8 mouse cellular contexts compared by ENCODE assay signal in the genomic region with DNA sequence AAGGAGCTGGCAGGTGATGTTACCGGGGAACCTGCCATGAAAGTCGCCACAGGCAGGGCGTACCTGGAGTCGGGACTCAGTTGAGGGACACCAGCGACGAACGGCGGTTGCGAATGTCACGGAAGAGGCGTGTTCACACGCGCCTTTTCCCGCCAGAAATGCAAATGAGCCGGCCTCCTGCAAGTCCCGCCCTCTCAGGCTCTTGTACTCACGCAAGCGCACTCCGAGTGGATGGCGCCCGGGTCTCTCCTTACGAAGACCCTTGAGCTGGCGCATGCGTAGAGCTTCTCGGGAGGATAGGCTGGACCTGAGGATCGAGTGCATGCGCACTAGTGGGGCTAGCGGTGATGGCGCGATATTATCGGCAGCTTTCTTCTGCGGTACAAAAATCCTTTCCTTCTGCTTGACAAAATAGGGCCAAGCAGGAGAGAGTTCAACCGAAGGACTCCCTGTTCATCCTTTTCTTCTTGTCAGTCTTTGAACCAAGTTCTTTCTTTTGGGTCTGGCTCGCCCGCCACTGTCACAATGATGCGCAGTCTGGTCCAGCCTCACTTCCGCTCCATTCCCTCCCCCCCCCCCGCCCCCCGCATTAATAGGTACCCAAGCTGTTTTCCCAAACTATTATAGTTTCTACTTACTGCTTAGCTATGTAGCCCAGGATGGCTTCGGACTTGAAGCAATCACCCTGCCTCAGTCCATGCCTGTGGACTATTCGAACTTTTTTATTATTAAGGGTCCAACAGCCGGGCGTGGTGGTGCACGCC. TPM values are rescaled to one million over a fixed set of nuclear protein-coding genes. Genes with fewer than 3 reads are reported as not detected.
DNase-seq lines count a peak whose midpoint lies in the region; ATAC-seq lines count a peak whose summit lies in the region.

Gene Ccdc155 (minus strand): TSS at position 513 of the 764 bp plus-strand sequence.

- H3K4me1 ChIP-seq in hindbrain, embryonic 16.5 days (ENCODE audit: control insufficient read depth, insufficient read depth, low read depth, low read length), result no peaks in the 10 kb centered on the region

- H3K9me3 ChIP-seq in hindbrain, embryonic 16.5 days (ENCODE audit: control insufficient read depth, low read length), result no peaks in the 10 kb centered on the region

- peak; percentile 97 for DNase-seq in WW6 (ENCODE audit: low read depth, low spot score)
- DNase-seq in cerebellum, postnatal 4 days (ENCODE audit: low spot score in 2 of 2), result peak; percentile 80 to 91
- peak; percentile 80 for DNase-seq in gastrocnemius, adult 18-20 months (ENCODE audit: low spot score)
- DNase-seq in left cerebral cortex, adult 11 months (ENCODE audit: low spot score), result peak; percentile 88
- peak; percentile 95 for DNase-seq in lung, postnatal 36 days
- DNase-seq in retina, embryonic 14.5 days (ENCODE audit: low spot score), result peak; percentile 98
- DNase-seq in thymus, postnatal 36 days, result peak; percentile 90 to 95

- H3K27me3 ChIP-seq in hindbrain, embryonic 16.5 days (replicated peaks; ENCODE audit: control insufficient read depth, insufficient read depth, low read length), result 0 out of 2 replicates have a peak, but pooled peaks cover under 1% of the 10 kb centered on the region

- H3K4me3 ChIP-seq in hindbrain, embryonic 16.5 days (ENCODE audit: low read length), result peak within 1 kb of the TSS; percentile 43

- H3K36me3 ChIP-seq in hindbrain, embryonic 16.5 days (ENCODE audit: control insufficient read depth, insufficient read depth, low read length), result no peaks in the 10 kb centered on the region

- WGBS in hindbrain, embryonic 16.5 days, result 9% methylated on average over 44 of the region's 44 CpGs

- H3K9ac ChIP-seq in hindbrain, embryonic 16.5 days (ENCODE audit: low read depth, low read length), result peak within 1 kb of the TSS; percentile 61

- peak within 1 kb of the TSS; percentile 79 for H3K4me2 ChIP-seq in hindbrain, embryonic 16.5 days (ENCODE audit: low read length)

- H3K27ac ChIP-seq in hindbrain, embryonic 16.5 days (ENCODE audit: low read depth, low read length), result peak within 1 kb of the TSS; percentile 79

- peak; percentile 99 for ATAC-seq in hindbrain, embryonic 16.5 days

RNA-seq across cellular contexts. Expression of gene Ccdc155, which starts in this region (rescaled TPM):
- not detected for total RNA-seq in gastrocnemius, adult 18-20 months (2021)
- 0.54 and 0.65 TPM in 2 replicates for polyA plus RNA-seq in hindbrain, embryonic 16.5 days (2015; fragmentation: Nextera tagmentation; extraction: Ambion mirVana)

Comparison
In these comparisons a context has a peak if more than half of its experiments do, and no peak if none do; other contexts are left out.
1. Peak in every context shown above with its lines: DNase-seq, ATAC-seq, H3K4me3 ChIP-seq and H3K27ac ChIP-seq.
2. Peak in DNase-seq in gastrocnemius, adult 18-20 months; RNA of the gene not detected or under 1 TPM.
3. Peak in ATAC-seq, H3K4me3 ChIP-seq, H3K27ac ChIP-seq, H3K9ac ChIP-seq and H3K4me2 ChIP-seq in hindbrain, embryonic 16.5 days; RNA of the gene not detected or under 1 TPM.